Mouse (Mus musculus): ENCODE data around the gene Cops7b. TPM values are rescaled to one million over a fixed set of nuclear protein-coding genes. Genes with fewer than 3 reads are reported as not detected.

Gene Cops7b
- polyA plus RNA-seq, 1 experiment from 2014 or later, result 55.6 TPM

Small RNA genes within 50 kb of the gene (microRNA-seq; reads per million reads assigned to microRNA genes)
- not detected for gene Gm22955

Other genes starting within 250 kb of the Cops7b start
- gene Ncl, start 223.5 kb upstream of the Cops7b start, polyA plus RNA-seq (2014; fragmentation: Nextera tagmentation; extraction: Ambion mirVana), result 153 and 154 TPM in 2 replicates
- gene Nmur1, start 156.7 kb upstream of the Cops7b start, polyA plus RNA-seq (2014; fragmentation: Nextera tagmentation; extraction: Ambion mirVana), result not detected in 2 replicates
- gene Tex44, start 156.6 kb upstream of the Cops7b start, polyA plus RNA-seq (2014; fragmentation: Nextera tagmentation; extraction: Ambion mirVana), result not detected in 2 replicates
- gene Ptma, start 56.2 kb upstream of the Cops7b start, polyA plus RNA-seq (2014; fragmentation: Nextera tagmentation; extraction: Ambion mirVana), result 2,168 and 2,208 TPM in 2 replicates
- 89.1 and 99.2 TPM in 2 replicates for gene Pde6d, start 275 bp upstream of the Cops7b start, polyA plus RNA-seq (2014; fragmentation: Nextera tagmentation; extraction: Ambion mirVana)
- gene Nppc, start 87.7 kb downstream of the Cops7b start, polyA plus RNA-seq (2014; fragmentation: Nextera tagmentation; extraction: Ambion mirVana), result 1.8 and 1.9 TPM in 2 replicates
- gene Dis3l2, start 120.9 kb downstream of the Cops7b start, polyA plus RNA-seq (2014; fragmentation: Nextera tagmentation; extraction: Ambion mirVana), result 35.1 and 39.9 TPM in 2 replicates